Mouse (Mus musculus): ENCODE results near the gene Cdt1. TPM values are rescaled to one million over a fixed set of nuclear protein-coding genes. Genes with fewer than 3 reads are reported as not detected.

Cdt1 gene
- polyA plus RNA-seq, 1 experiment, result 97.5 TPM

DNA sequence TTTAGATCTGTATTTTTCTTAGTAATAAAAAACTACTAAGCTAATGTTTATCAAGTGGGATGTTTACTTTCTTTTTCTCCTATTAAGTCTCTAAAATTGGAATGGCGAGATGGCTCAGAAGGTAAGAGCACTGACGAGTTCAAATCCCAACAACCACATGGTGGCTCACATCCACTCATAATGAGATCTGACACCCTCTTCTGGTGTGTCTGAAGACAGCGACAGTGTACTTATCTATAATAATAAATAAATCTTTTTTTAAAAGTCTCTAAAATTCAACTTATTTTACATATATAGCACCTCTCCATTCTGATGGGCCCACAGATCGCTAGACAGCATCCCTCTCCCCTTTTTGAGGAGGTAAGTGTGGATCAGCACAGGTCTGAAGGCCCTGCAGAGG is 42.4 kb downstream of the Cdt1 start:
- Histone ChIP-seq H3K4me3 (replicated peaks) (no peak overlapping the region), H3K4me1 (ENCODE audit: control insufficient read depth) (peaks cover 27% of the 10 kb centered on the region), H3K36me3 (ENCODE audit: control insufficient read depth) (peaks cover 20% of the 10 kb centered on the region), H3K27me3 (ENCODE audit: control insufficient read depth) (no peaks in the 10 kb centered on the region), H3K9me3 (ENCODE audit: control insufficient read depth, low read length) (no peaks in the 10 kb centered on the region)
- no peak for TF ChIP-seq TAL1 (IDR thresholded peaks at IDR 0.05; ENCODE audit: low read length)
- TF ChIP-seq GATA1 (IDR thresholded peaks at IDR 0.05; ENCODE audit: low read length), result no peak

DNA sequence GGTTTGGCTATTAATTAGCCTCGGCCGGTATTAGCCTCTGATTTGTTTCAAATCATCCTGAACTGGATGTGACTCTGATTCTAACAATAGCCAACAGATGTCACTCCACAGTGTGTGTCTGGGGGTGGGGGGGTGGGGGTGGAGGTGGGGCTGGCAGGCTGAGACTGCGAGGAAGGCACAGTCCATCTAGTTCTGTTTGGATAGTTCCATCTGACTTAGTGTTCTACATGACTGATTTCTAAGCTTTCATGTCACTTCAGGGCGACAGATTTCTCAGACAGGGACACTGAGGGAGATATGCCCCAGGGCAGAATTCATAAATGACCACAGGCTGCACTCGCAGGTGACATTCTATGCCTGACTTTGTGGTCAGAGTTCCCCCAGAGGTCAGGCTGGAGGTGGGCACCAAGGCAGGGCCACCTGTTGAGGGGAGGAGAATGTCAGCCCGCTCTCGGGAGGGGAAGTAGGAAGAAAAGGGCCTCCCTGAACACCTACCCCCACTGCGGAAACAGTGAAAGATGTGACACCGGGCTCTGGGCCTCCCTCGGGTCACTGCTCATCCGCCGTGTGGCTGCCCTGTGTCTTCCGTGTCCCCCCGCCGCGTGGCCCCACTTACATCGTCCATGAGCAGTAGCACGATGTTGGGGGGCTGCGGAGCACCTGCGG is 42.9 kb downstream of the Cdt1 start:
- H3K36me3 ChIP-seq (ENCODE audit: control insufficient read depth), result peaks cover 24% of the 10 kb centered on the region
- H3K9me3 ChIP-seq (ENCODE audit: control insufficient read depth, low read length), result no peaks in the 10 kb centered on the region
- H3K4me3 ChIP-seq (replicated peaks), result peak overlapping the region; percentile 76
- H3K27me3 ChIP-seq (ENCODE audit: control insufficient read depth), result no peaks in the 10 kb centered on the region
- peaks cover 27% of the 10 kb centered on the region for H3K4me1 ChIP-seq (ENCODE audit: control insufficient read depth)
- TF ChIP-seq GATA1 (IDR thresholded peaks at IDR 0.05; ENCODE audit: low read length) (no peak), TAL1 (IDR thresholded peaks at IDR 0.05; ENCODE audit: low read length) (no peak)

DNA sequence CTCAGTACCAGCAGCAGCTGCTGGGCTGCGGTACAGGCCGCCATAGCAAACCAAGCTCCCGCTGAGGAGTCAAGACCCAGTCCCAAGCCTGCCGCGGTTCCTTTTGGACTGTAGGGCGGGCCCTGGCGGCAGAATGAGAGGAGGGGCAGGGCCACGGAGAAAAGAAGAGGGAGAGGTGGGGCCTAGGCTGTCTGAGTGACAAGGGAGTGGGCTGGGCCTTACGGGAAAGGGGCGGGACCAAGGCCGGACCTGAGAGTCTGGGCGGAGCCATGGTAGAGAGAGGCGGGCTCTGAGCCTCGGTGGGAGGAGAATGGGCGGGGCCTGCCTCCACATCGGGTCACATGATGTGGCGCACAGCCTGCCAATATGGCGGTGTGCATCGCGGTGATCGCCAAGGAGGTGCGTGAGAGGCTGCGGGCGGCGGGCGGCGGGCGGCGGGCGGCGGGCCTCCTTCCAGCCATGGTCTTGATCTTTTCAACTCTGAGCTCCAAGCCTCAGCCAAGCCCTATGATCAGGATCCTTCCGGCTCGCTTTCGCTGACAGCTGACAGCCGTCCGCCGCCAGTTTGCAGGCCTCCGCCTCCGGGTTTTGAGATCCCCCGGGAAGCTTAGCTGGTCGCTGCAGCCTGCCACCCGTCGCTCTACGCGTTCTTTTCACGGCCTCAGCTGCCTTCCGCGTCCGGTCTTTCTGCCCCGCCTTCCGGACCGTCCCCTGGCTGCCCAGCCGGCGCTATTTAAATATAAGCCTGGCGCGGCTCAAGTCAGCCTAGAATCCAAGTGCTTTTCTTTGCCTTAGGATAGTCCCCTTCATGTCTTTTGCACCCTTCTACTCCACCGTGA is 43.7 kb downstream of the Cdt1 start, which contains the start of the genes Galns and Trappc2l:
Galns (minus strand) TSS at position 169 of the 839 bp plus-strand sequence.
Trappc2l (plus strand) TSS at position 346 of the 839 bp plus-strand sequence.
- peak within 1 kb of the TSS; percentile 76 for H3K4me3 ChIP-seq (replicated peaks)

DNA sequence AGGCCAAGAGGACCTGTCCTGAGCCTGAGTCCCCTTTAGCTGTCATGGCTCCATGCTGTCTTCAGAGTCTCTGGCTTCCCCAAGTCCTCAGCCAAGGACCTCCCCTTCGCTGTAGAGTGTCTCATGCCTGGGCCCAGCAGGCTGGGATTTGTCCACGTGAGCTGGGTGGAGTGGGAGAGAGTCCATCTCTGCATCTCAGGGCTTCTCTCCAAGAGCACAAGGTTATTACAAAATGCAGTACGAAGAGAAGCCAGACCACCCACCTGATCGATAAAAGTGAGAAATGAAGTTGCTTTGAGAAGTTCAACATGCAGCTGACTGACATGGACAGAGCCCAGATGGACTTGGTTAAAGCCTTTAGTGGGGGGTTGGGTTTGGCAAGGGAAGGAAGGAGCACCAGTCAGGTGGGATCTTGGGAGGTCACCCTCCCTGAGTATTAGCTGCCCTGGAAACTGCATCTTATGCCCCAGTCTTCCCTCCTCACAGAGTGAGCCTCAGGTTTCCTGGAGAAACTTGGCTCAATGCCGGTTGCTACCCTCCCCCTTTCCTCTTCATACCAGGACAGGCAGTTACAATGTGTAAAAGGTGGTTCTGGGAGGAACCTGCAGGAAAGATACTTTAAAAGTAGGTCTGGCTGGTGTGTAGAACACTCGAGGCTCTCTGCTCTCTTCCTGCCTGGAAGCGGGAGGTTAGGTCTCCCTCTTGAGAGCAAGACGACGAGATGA is 48.5 kb downstream of the Cdt1 start:
- Histone ChIP-seq H3K9me3 (ENCODE audit: control insufficient read depth, low read length) (peaks cover 5% of the 10 kb centered on the region), H3K27me3 (ENCODE audit: control insufficient read depth) (no peaks in the 10 kb centered on the region; the same call in 1 of the 2 replicates), H3K4me1 (ENCODE audit: control insufficient read depth) (peaks cover 53% of the 10 kb centered on the region), H3K4me3 (replicated peaks) (no peak overlapping the region), H3K36me3 (ENCODE audit: control insufficient read depth) (peaks cover 26% of the 10 kb centered on the region)
- no peak for TF ChIP-seq TAL1 (IDR thresholded peaks at IDR 0.05; ENCODE audit: low read length)
- no peak for TF ChIP-seq GATA1 (IDR thresholded peaks at IDR 0.05; ENCODE audit: low read length)

More for the DNA sequence above, 43.7 kb downstream of the Cdt1 start, which contains the start of the genes Galns and Trappc2l:
- Histone ChIP-seq H3K36me3 (ENCODE audit: control insufficient read depth) (peaks cover 26% of the 10 kb centered on the region), H3K9me3 (ENCODE audit: control insufficient read depth, low read length) (no peaks in the 10 kb centered on the region), H3K27me3 (ENCODE audit: control insufficient read depth) (no peaks in the 10 kb centered on the region), H3K4me1 (ENCODE audit: control insufficient read depth) (peaks cover 27% of the 10 kb centered on the region)
- TF ChIP-seq GATA1 (IDR thresholded peaks at IDR 0.05; ENCODE audit: low read length) (no peak), TAL1 (IDR thresholded peaks at IDR 0.05; ENCODE audit: low read length) (no peak)

DNA sequence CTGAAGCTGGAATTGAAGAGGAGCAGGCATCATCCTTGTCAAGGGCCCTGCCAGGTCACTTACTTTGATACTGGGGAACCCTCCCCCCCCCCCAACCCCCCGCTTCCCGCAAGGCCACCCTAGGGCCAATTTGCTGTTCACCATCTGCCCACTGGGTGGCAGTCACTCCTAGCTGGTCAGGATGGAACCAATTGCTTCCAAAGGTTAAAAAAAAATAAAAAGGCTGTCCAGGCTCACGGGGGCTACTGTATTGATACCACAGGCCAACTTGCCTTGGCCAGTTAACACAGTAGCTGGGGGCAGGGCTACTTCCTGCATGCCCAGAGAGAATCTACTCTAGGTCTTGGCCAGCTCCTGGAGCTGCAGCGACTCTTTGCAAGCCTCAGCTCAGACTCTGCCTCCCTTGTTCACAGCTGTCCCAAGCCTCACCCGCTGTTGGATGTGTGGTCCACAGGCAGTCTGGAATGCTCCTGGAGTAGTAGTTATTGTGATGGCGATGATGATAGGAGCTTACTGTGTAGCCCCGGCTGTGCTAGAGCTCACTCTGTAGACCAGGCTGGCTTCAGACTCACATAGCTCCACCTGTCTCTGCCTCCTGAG is 50.2 kb downstream of the Cdt1 start:
- H3K4me3 ChIP-seq (replicated peaks), result peak overlapping the region; percentile 34
- H3K27me3 ChIP-seq (ENCODE audit: control insufficient read depth), result peaks cover 8% of the 10 kb centered on the region; the same call in 1 of the 2 replicates
- H3K4me1 ChIP-seq (ENCODE audit: control insufficient read depth), result peaks cover 38% of the 10 kb centered on the region
- TF ChIP-seq TAL1 (IDR thresholded peaks at IDR 0.05; ENCODE audit: low read length), result no peak
- TF ChIP-seq GATA1 (IDR thresholded peaks at IDR 0.05; ENCODE audit: low read length), result no peak
- H3K36me3 ChIP-seq (ENCODE audit: control insufficient read depth), result peaks cover 23% of the 10 kb centered on the region
- H3K9me3 ChIP-seq (ENCODE audit: control insufficient read depth, low read length), result peaks cover 9% of the 10 kb centered on the region

DNA sequence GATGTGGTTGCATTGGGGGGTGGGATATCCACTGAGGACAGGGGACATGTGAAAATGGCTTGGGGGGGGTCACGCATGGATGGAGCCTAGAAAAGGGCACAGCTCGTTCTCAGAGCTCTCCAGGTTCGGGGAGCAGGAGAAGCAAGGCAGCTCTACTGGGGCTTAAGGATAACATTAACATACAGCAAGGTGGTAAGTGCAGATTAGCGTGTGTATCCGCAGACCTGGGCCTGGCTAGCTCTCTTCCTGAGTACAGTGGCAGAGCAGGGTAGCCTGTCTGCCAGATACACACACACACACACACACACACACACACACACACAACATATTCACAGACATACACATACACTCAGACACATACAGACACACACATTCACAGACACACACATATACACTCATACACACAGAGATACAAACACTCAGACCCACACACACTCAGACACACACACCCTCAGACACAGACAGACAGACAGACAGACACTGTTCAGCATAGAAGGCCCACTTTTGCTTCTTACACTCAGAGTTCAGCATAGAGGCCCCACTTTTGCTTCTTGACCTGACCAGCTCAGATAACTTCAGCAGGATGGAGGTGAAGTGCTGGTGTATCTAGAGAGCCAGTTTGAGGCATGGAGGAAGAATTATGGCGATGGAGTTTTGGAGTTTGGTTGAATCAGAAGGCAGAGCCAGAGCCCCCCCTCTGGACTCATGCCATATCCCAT is 51.0 kb downstream of the Cdt1 start:
- H3K9me3 ChIP-seq (ENCODE audit: control insufficient read depth, low read length), result peaks cover 9% of the 10 kb centered on the region
- H3K4me3 ChIP-seq (replicated peaks), result peak overlapping the region; percentile 34
- H3K4me1 ChIP-seq (ENCODE audit: control insufficient read depth), result peaks cover 36% of the 10 kb centered on the region
- H3K36me3 ChIP-seq (ENCODE audit: control insufficient read depth), result peaks cover 16% of the 10 kb centered on the region
- TF ChIP-seq TAL1 (IDR thresholded peaks at IDR 0.05; ENCODE audit: low read length) (peak; percentile 85), GATA1 (IDR thresholded peaks at IDR 0.05; ENCODE audit: low read length) (peak; percentile 56; the same call in 1 of the 2 replicates)
- peaks cover 8% of the 10 kb centered on the region; the same call in 1 of the 2 replicates for H3K27me3 ChIP-seq (ENCODE audit: control insufficient read depth)

DNA sequence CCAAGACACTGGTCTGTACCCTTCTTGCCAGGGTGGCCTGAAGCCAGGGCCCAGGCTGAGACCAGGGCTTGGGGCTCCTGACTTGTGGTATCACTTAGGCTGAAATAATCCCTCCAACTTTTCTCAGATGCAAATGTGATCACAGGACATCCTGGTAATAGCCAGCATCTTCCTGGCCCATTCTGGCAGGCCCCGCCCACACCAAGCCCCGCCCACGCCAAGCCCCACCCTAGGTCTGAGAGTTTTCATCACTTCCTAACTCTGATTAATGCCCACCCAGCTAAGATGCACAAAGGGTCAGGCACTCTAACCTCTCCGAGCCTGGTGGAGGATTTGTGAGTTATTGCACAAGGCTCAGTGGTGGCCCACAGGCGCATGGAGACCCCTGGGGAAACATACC is 52.6 kb downstream of the Cdt1 start:
- no peak for TF ChIP-seq TAL1 (IDR thresholded peaks at IDR 0.05; ENCODE audit: low read length)
- TF ChIP-seq GATA1 (IDR thresholded peaks at IDR 0.05; ENCODE audit: low read length), result no peak
- peaks cover 4% of the 10 kb centered on the region for H3K36me3 ChIP-seq (ENCODE audit: control insufficient read depth)
- H3K4me1 ChIP-seq (ENCODE audit: control insufficient read depth), result peaks cover 40% of the 10 kb centered on the region
- H3K9me3 ChIP-seq (ENCODE audit: control insufficient read depth, low read length), result peaks cover 9% of the 10 kb centered on the region
- H3K4me3 ChIP-seq (replicated peaks), result no peak overlapping the region
- peaks cover 10% of the 10 kb centered on the region; the same call in 1 of the 2 replicates for H3K27me3 ChIP-seq (ENCODE audit: control insufficient read depth)

DNA sequence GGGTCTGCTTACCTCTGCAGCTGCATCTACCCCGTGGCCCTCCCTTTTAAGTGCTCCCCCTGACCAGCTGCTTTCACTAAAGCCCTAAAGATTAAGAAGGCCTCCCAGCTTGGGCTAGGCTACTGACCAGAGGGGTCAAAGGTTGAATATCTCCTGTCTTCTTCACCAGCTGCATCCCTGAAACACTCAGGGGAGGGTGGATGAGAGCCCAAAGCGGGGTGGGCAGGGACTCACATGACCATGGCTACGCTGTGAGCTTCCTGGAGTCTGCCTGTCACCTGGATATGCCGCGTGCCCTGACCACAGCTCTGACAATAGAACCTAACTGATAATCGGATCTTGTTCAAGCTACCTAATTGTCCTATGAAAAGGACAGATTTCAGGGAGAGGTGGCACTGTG is 54.9 kb downstream of the Cdt1 start, which contains the start of gene Pabpn1l:
Pabpn1l (minus strand) TSS at position 13 of the 400 bp plus-strand sequence.
- TF ChIP-seq GATA1 (IDR thresholded peaks at IDR 0.05; ENCODE audit: low read length) (no peak), TAL1 (IDR thresholded peaks at IDR 0.05; ENCODE audit: low read length) (no peak)
- H3K36me3 ChIP-seq (ENCODE audit: control insufficient read depth), result no peaks in the 10 kb centered on the region
- H3K4me3 ChIP-seq (replicated peaks), result no peak within 1 kb of the TSS
- peaks cover 45% of the 10 kb centered on the region for H3K4me1 ChIP-seq (ENCODE audit: control insufficient read depth)
- H3K9me3 ChIP-seq (ENCODE audit: control insufficient read depth, low read length), result peaks cover 9% of the 10 kb centered on the region
- H3K27me3 ChIP-seq (ENCODE audit: control insufficient read depth), result peaks cover 10% of the 10 kb centered on the region; the same call in 1 of the 2 replicates

Other genes starting within 250 kb of the Cdt1 start
- not detected in 2 replicates for gene Trhr2, start 207.3 kb upstream of the Cdt1 start, polyA plus RNA-seq (2012)
- gene Zc3h18, start 191.4 kb upstream of the Cdt1 start, polyA plus RNA-seq (2012), result 10.0 and 10.5 TPM in 2 replicates
- gene Il17c, start 146.0 kb upstream of the Cdt1 start, polyA plus RNA-seq (2012), result not detected in 2 replicates
- gene Cyba, start 135.1 kb upstream of the Cdt1 start, polyA plus RNA-seq (2012), result 5.9 and 9.0 TPM in 2 replicates
- 0.17 and 0.19 TPM in 2 replicates for gene Mvd, start 124.6 kb upstream of the Cdt1 start, polyA plus RNA-seq (2012)
- gene Snai3, start 107.3 kb upstream of the Cdt1 start, polyA plus RNA-seq (2012), result not detected in 2 replicates
- gene Rnf166, start 92.0 kb upstream of the Cdt1 start, polyA plus RNA-seq (2012), result 1.7 and 1.8 TPM in 2 replicates
- 1.0 and 1.2 TPM in 2 replicates for gene Ctu2, start 91.9 kb upstream of the Cdt1 start, polyA plus RNA-seq (2012)
- 22.2 and 31.8 TPM in 2 replicates for gene Piezo1, start 16.7 kb upstream of the Cdt1 start, polyA plus RNA-seq (2012)
- gene Aprt, start 8.9 kb downstream of the Cdt1 start, polyA plus RNA-seq (2012), result 4.8 and 8.0 TPM in 2 replicates
- gene Galns, start 43.4 kb downstream of the Cdt1 start, polyA plus RNA-seq (2012), result 0.07 and 0.08 TPM in 2 replicates
- gene Trappc2l, start 43.6 kb downstream of the Cdt1 start, polyA plus RNA-seq (2012), result 0.16 and 0.80 TPM in 2 replicates
- not detected in 2 replicates for gene Pabpn1l, start 54.7 kb downstream of the Cdt1 start, polyA plus RNA-seq (2012)
- gene Cbfa2t3, start 131.1 kb downstream of the Cdt1 start, polyA plus RNA-seq (2012), result 6.1 and 8.9 TPM in 2 replicates
- 2.5 and 2.8 TPM in 2 replicates for gene Acsf3, start 207.5 kb downstream of the Cdt1 start, polyA plus RNA-seq (2012)

All from erythroblast, embryonic 14.5 days (primary cell).